Mouse (Mus musculus) spleen, postnatal 36 days (tissue): ENCODE results near the gene Fancc.
"Not testable (repeated sequence)": the region's sequence is repeated elsewhere in the genome, so short reads cannot be mapped to it uniquely, and the experiment has no call there.

Experiments
- DNase-seq, 2 experiments: peaks; one replicate each; pipeline ENCODE4 v3.0.0; 2022; ENCODE audit warnings: low spot score in 2 of 2, mixed read lengths in 1 of 2

Gene Fancc

DNA sequence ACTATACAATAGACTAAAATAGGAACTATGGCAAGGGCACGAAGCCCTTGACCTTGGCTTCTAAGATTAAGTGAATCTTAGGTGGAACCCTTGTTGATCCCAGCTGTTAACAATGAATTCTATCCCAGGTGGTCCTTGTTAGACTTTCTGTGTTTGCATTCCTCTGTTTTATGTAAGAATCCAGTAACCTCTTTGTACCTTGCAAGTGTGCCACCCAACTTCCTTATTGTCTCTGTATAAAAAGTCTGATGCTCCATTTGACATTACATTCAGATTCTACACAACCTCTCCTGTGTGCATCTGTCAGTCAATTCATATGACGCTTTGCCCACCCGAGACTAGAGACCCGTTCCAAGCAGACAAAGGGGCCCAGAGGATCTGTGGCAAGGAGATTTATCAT lies 143.8 kb downstream of the Fancc start:
- not testable (repeated sequence) for DNase-seq

DNA sequence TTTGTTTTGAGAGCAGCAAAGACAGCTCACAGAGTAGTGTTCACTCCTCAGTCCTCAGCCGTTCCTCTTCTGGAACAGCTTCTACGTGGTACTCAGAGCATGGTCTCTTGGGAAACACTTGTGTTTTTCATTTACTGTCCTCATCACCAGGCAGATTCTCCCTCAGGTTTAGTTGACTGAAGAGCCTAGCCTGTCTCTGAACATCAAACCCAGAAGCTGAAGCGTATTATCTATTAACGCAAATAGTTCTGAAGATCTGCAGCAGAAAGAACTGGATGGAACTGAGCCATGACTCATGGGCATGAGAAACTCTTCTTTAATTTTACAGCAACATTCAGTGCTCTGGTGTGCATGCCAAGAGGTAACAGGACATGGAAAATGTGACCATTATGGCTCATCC lies 147.0 kb downstream of the Fancc start:
- DNase-seq, result no peak

DNA sequence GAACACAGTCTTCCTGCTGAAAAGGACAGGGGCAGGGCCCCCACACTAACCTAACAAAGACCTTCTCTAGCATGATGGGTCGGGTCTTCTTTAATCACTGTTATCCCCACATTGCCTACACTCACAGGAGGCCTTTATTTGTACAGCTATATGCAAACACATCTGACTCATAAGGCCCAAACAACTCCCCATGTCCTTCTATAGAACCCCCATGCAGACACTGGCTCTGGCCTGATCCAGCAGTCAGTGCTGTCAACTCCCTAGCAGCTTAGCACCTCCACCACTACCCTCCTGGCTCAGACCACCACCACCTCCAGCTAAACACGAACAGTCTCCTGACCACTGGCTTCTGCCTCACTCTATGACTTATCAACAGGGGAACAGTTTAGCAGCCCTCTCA lies 149.4 kb downstream of the Fancc start:
- no peak for DNase-seq

DNA sequence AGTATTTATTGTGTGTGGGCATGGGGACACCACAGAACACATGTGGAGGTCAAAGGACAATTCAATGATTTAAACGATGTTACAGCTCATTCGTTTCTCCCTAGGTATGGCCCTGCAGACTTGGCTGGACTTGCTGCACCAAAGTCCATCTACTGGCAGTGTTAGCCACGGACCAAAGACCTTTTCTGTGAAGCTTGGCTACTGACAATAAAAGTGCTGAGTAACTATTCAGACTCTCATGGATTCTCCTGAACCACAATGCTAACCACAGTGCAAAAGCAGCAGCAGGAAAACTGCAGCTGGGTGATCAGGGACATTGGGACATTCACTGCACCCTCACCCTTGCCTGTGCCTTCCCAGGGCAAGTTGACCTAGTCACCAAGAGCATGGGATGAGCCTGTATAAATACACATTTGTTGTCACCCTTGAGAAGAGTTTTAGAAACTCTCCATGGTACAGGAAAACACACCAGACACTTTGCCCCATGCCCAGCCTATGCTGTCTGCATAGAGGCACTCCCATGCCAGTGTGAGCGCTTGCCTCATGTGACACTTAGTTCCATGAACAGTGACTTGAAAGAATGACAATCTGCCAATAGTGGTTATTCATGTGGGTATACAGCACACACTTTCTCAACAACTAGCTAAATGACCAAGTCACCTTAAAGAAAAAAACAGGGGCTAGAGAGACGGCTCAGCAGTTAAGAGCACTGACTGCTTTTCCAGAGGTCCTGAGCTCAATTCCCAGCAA lies 151.4 kb downstream of the Fancc start:
- DNase-seq, result no peak

DNA sequence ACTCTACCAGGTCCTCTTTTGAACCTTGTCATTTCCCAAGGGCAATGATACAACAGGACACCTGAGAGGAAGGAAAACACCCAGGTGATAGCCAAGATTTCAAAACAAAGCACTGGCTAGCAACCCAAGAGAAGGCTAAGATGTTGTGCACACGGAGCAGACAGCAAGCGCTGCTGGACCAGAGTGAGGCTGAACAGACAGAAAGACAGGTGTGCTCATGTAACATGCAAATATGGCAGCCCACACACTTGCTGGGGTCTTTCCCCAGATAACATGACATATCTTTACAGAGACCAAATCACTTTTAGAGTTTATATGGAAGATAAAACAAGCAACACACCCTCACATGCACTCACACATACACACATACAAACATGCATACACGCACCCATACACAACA lies 152.6 kb downstream of the Fancc start:
- no peak for DNase-seq

DNA sequence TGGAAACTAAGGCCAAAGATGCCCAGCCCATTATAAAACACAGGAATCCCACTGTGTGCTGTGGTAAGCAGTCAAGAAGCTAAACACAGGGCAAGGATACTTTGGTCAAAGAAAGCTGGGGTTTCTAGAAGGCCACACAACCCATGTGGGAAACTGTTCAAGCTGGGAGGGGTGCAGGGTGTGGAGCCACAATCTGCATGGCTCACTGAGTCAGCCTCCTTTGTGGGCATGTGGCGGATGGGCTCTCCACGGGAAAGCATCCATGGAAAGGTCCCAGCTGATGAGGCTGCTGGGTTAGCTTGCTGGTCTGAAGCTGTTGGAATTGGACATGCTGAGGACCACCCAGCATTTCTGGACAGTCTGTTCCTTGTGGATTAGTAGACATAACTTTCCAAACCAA lies 154.3 kb downstream of the Fancc start:
- DNase-seq, result no peak

DNA sequence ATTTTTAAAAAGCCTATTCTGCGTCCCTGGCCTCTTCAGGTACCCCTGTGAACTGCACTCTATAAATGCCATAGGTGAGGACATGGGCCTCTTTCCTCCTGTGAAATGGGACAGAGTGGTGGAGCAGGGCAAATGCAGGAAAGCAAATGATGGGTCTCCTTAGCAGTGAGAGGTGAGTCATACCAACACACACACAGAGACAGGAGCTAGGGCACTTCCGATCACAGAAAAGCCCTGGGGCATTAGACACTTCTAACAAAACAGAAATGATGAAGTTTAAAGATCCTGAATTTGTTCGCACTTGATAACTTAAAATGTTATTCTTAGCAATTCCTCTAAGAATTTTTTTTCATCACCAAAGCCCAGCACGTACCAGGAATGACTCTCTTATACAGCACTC lies 157.1 kb downstream of the Fancc start:
- no peak for DNase-seq

DNA sequence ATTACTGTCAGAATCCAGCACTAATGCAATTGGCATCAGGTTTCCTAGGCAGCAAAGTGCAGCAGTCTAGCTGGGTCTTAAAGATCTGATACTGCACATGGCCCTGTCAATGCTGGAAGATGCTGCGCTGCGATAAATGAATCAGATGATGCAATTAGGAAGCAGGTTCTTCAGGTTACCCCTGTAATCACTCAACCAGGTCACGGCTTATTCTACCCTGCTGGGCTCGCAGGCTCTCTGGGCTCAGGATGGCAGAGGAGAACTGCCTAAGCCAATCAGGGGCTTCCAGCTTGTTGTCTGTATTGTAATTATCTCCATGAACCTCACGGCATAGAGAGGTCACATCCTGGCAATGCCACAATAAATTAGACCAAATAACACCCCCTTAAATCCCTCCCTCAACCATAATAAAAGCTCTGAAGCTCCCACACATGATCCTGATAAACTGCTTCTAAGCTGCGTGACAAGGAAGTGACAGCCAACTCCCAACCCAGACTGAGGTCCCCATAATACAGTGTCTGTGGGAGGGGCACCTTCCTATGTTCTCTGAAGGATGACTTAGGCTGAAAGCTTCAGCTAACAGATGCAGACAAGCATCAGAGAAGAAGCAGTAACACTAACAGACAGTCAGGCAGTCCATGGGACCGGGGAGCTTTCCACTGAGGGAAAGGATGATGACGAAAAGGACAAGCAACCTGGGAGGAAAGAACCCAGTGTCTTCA lies 159.7 kb downstream of the Fancc start:
- no peak for DNase-seq

DNA sequence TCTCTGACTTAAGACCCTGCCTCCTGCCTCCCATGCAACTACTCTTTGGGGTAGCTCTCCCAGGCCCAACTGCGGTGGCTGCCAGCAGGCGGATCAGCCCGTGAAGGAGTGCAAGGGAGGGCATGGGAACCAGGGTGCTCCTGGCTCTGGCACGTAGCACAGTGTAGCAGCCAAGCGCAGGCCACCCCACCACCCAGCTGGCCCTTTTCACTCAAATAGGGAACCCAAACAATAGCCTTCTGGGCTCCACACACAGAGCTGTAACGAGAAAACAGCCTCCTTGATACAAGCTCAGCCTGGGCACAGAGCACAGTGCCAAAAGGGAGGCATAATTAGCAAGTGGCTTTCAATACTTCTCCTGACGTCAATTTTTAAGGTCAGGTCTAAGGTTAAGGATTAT lies 160.7 kb downstream of the Fancc start:
- no peak for DNase-seq

DNA sequence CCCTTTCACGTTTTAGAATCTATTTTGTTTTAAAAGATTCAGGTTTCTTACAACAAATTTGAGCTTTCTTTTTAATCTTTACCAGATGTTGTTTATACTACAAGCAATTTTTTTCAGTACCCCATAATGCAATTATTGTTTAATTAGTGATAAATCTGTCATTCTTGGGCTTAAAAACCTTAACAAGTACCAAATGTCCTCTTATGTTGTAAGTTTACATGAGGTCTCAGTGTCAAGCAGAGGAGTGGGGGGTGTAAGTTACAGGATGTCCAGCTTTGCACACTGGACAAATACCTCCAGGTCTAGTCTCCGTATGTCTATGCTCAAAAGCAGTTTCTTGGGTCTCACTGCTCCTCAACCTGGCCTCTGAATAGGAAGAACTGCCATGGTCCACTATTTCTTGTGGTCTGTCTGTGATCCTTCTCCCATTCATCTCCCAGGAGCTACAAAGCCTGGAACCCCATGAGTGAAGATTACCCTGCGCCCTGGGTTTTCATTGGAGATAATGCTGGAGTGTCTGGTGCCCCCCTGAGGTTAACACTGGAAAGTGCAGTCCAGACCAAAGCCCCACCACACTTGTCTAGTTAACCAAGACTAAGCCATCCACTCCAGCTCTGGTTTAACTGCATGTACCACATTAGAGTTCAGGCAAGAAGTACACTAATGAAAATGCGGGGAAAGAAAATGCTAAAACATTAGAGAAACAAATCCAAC lies 161.5 kb downstream of the Fancc start:
- DNase-seq, result no peak

DNA sequence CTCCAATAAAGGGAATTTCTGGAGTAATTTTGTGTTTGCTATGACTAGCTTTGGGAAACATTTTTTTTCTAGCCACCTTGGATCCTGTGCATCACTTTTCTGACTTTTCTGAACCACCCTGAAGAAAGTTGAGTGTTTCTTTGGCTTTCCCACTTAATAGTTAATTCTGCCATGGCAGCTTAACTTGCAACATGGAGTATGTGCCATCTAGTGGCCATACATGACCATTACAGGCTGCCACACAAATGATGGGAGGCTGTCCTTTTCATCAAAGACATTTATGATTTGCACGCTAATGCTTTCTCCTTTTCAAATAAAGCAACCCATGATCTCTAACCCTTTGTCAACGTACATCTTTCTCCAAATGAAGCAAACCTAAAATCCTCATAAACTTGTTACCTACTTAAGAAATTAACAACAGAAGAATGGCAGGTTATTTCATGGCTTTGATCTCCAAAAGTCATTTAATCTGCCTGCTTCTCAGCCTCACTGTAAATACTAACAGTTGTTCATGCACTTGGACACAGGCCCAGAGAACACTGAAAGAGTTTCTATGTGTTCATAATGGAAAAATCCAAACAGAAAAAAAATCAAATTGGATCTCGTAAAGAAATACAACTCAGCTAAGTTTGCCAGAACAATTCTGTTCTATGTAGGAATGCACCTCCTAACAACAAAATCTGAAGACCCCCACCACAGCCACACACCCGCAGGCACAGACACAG lies 164.3 kb downstream of the Fancc start:
- peak; percentile 27 to 38 for DNase-seq

DNA sequence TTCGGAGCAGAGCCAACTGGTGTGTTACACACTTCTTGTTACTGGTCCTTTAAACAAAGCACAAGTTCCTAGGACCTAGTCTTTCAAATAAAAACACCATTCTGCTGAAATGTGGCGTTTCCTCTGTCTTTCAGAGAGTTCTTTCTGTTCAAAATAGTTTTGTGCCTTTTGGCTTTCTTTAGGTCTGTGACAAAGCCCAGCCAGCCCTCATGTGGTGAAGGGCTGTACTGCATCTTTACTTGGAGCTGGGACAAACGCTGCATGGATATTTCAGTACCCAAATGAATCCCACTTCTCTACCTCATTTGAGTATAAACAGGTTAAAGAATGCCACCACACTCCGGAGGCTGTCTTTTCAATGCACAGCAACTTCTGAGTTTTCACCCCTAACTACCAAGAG lies 165.7 kb downstream of the Fancc start:
- DNase-seq, result peak in 1 of 2 experiments; percentile 18

DNA sequence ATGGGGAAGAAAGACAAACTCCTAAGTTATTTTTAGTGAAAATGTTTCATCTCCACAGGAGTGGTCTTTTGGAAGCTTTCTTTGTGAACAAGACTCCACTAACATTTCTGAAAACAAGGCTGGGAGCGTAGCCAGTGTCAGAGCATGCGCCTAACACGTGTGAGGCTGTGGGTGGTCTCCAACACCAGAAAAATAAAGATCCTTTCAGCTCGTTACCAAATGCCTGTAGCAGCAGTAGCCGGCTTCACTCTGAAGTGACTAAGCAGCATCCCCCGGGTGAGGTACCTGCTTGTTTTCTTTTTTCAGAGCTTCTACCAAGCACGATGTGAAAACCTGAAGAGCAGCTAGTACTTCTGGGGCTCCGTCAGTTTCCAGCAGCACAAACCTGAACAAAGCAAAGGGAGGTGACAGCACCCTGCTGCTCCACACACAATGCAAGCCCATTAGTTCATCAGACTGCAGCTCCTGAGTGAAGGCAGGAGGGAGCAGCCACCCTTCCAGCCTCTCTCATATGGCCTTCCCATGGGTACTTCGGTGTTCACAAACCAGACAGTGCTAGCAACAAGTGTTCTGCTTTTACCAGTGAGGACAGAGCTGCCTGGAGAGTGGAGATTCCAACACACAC lies 166.7 kb downstream of the Fancc start:
- DNase-seq, result no peak

DNA sequence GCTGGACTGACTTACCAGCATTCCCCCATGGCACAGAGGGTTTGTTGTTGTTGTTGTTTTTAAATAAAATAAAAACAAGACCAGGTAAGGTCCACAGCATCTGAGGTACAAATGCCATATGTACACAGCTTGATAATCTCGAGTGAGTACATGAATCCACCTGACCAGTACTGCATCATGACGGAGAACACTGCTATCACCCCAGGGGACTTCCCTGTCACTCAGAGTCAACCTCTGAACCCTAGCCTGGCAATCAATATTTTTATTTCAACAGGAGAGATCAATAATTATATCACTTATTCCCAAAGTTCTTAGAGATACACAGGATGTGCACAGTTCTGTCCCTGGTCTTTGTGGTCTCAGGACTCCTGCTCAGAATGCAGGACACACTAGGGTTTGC lies 171.1 kb downstream of the Fancc start:
- DNase-seq, result no peak

DNA sequence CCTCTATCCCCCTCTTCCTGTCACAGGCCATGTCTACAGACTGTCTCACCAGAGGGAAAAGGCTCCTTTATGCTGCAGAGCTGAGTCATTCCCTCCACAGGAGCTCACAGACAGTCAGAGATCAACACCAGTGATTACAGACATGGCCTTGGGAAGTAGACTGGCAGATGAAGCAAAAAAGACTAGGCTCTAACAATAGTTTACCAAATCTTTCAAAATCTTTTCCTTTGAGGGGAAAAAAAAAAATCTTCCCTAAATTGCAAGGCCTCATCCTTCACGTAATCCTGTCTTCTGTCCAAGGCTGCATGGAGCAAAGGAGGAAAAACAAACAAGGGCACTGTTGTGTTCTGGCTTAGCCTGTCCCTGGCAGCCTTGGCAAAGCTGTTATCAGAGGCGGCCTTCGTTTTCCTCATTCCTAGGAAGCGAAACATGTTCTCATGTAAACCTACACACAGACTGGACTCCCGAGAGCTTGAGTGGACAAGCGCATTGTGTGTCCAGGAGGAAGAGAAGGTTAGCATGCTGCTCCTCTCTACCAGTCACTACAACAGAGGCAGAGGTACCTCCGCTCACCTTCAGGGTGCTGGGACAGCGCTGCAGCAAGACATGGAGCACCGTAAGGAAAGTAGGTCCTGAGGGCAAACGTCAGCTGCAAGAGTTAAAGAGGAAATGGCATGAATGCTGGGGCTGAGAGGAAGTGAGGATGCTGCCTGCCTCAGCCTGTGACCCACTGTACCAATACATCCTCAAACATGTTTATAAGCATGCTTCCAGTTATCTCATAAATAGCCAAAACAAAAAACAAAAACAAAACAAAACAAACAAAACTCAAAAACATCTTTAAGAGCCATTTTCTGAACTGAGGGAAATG lies 171.9 kb downstream of the Fancc start:
- no peak for DNase-seq

DNA sequence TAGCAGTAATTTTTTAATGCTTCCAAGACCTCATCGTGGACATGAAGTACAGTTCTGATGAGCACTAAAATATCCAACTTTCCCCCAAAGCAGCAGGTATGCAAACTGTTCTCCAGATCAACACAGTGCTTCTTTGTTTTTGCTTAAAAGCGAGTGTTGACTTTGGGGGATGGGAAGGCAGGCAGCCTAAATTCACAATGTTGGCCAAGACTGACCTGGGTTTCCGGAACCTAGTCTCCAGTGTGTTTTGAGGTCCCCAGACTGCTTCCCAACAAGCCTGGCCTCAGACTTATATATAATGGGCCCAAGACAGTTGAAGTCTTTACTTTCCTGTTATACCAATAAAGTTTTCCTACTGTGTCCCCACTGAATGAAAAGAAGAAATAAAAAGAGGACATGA lies 172.8 kb downstream of the Fancc start:
- DNase-seq, result no peak

DNA sequence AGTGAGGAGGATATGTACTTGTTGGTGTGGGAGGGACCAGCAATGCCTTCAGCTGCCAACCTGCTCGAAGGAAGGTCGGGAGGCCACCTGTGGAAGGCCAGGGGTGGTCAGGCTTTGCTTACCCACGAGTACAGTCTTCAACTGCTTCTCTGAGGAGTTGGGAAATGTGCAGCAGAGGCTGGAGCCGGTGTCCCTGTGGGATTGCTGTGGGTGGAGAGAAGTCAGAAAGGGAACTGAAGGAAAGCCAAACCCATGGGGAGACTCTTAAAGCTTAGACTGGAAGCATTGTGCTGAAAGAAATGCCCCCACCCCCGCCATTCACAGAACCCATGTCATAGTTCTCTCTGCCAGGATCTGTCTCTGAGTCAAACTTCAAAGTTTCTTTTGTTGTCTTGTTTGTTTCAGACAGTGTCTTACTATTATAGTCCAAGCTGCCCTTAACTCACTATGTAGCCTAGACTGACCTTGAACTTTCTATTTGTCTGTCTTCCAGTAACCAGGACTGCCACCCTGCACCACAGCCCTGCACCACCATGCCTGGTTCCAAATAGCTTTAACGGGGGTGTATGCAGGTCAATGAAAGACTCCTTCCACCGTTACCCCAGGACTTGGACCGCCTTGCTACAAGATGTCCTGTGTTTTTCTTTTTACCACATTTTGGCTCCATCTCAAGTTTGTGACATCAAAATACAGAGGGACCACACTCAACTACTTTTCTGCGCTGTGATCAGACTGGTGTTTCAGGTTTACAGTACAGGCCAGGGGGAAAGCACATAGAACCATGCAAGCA lies 173.6 kb downstream of the Fancc start:
- DNase-seq, result no peak

DNA sequence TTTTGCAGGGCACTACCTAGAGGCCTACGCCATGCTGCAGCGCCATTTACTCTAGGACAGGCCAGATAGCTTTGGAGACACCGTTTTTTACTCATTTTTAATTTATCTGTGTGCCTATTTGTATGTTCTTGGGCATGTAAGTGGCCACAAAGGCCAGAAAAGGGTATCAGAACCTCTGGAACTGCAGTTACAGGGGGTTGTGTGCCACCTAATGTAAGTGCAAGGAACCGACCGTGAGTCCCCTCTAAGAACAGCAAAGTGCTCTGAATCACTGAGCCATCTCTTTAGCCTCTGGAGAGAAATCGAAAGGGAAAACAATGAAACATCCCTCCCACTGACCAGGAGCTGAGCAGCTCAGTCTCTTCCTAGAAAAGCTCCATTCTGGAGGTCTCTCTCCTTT lies 174.3 kb downstream of the Fancc start:
- no peak for DNase-seq

DNA sequence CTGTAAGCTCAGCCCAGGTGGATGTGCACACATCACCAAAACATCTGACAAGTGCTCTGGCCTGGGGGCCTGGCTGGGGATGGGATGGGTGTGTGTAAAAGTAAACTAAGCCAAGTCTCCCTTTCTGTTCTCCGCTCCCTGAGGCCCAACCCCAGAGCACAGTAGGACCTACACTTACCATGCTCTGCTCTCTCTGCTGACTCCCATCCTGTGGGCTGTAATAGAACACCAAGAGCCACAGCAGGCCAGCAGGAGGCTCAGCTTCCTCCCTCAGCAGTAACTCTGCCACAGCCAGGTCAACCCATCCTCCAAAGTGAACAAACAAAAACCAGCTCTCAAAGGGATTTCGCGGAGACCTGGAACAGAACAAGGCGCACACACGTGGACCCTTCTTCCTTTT lies 175.4 kb downstream of the Fancc start:
- no peak for DNase-seq

DNA sequence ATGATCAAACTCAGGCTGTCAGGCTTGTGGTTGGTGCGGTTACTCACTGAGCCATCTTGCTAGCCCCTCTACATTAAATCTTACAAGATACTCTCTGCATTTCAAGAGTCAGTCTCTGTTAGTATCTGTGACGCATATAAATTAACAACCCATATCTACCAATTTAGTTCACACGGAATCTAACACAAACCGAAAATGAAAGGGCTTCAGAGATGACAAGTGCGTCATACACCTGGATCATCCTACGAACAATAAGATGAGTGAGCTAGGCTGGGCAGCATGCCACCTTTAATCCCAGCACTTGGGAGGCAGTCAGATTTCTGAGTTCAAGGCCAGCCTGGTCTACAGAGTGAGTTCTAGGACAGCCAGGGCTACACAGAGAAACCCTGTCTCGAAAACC lies 177.3 kb downstream of the Fancc start:
- no peak for DNase-seq
